Mouse (Mus musculus) MEL (cell line): Measurements from ENCODE around the gene Ndst4.

Experiments
- CTCF ChIP-seq, 3 experiments: IDR thresholded peaks in 2 of 3; conservative IDR thresholded peaks in 1 of 3; 2 replicates each; pipeline ENCODE4 v1.5.1; 2011 to 2012; ENCODE audit warnings: low read length in 3 of 3, low read depth in 2 of 3, mild to moderate bottlenecking in 2 of 3, improper control_type of control experiment in 1 of 3, inconsistent platforms in 1 of 3, mixed read lengths in 1 of 3, moderate library complexity in 1 of 3; ENCODE audit not compliant: control insufficient read depth in 1 of 3, insufficient read depth in 1 of 3, poor library complexity in 1 of 3, severe bottlenecking in 1 of 3
- HCFC1 ChIP-seq: IDR thresholded peaks from 2 replicates; pipeline ENCODE4 v1.6.1; 2012; ENCODE audit warnings: low read depth, mild to moderate bottlenecking, inconsistent platforms, low read length, improper control_type of control experiment, moderate library complexity
- RAD21 ChIP-seq: IDR thresholded peaks from 2 replicates; pipeline ENCODE4 v1.6.1; 2011; ENCODE audit warnings: mild to moderate bottlenecking, low read depth, low read length, improper control_type of control experiment
- USF1 ChIP-seq: IDR thresholded peaks from 2 replicates; pipeline ENCODE4 v1.6.1; 2014; ENCODE audit warnings: low read depth, mild to moderate bottlenecking, inconsistent platforms, low read length, improper control_type of control experiment, moderate library complexity

- TF ChIP-seq CTCF (IDR thresholded peaks at IDR 0.05 in 2 of 3, conservative IDR thresholded peaks at IDR 0.05 in 1 of 3; ENCODE audit: control insufficient read depth in 1 of 3, insufficient read depth in 1 of 3, low read depth in 2 of 3, low read length in 3 of 3, poor library complexity in 1 of 3, severe bottlenecking in 1 of 3) (no peak), HCFC1 (no peak), RAD21 (no peak), USF1 (no peak)
Measured at GRCm38 (mm10) chr3:125406456-125406855, 2.6 kb downstream of the Ndst4 start.
